Mouse (Mus musculus) G1E (cell line): ENCODE measurements around the gene Gimap8.

ENCODE experiments used
- CTCF ChIP-seq: IDR thresholded peaks from 2 replicates; pipeline ENCODE4 v1.5.1; 2012; ENCODE audit warnings: low read depth, low read length, inconsistent platforms, mixed read lengths
- GATA1 ChIP-seq: IDR thresholded peaks from 2 replicates; pipeline ENCODE4 v1.6.1; 2012; ENCODE audit warnings: borderline replicate concordance, low read length, inconsistent platforms, mixed read lengths
- POLR2AphosphoS5 ChIP-seq: IDR thresholded peaks from 2 replicates; pipeline ENCODE4 v1.6.1; 2012; ENCODE audit warnings: low read depth, low read length, inconsistent platforms; ENCODE audit not compliant: insufficient replicate concordance
- TAL1 ChIP-seq: conservative IDR thresholded peaks from 2 replicates; pipeline ENCODE4 v1.6.1; 2012; ENCODE audit warnings: low read depth, low read length, inconsistent platforms, mixed read lengths

DNA sequence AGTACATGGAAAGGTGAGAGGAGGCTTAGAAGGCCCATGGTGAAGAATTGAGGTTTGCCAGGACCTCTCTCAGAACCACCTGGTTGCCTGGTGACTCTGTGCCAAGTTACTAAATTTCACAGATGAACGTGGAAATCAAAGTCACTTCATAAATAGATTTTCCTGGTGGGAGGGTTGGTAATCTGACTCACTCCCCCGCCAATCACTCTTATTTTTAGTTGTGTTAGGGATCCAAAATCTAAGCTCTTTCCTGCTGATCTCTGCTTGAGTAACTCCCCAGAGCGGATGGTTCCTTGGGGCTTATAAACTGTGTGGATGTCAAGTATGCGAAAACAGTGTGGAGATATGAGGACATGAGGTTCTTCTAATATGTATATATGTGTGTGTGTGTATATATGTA lies 35.2 kb downstream of the Gimap8 start:
- TF ChIP-seq CTCF (no peak), GATA1 (no peak), POLR2AphosphoS5 (no peak), TAL1 (no peak)
